Mouse (Mus musculus) neural tube, embryonic 13.5 days (tissue): ENCODE results near the gene Slc4a2. TPM values are rescaled to one million over a fixed set of nuclear protein-coding genes. Genes with fewer than 3 reads are reported as not detected.
"Not testable (repeated sequence)": the region's sequence is repeated elsewhere in the genome, so short reads cannot be mapped to it uniquely, and the experiment has no call there.

ENCODE experiments used
- ATAC-seq: fragments of 200-750 bp; cut with Nextera tagmentation; 2 replicates; pipeline ENCODE4 v1.8.0; 2017; ENCODE audit warnings: low read depth, mild to moderate bottlenecking, moderate TSS enrichment, moderate library complexity
- H3K27ac ChIP-seq: fragments of 300-500 bp; sonication (generic); replicated peaks from 2 replicates; pipeline ENCODE4 v1.5.1; 2015; ENCODE audit warnings: moderate library complexity, mild to moderate bottlenecking, inconsistent platforms
- H3K27me3 ChIP-seq: fragments of 300-500 bp; sonication (generic); 2 replicates; pipeline ENCODE4 v1.6.1; 2015; ENCODE audit warnings: mild to moderate bottlenecking, inconsistent platforms
- H3K36me3 ChIP-seq: fragments of 300-500 bp; sonication (generic); 2 replicates; pipeline ENCODE4 v1.6.1; 2015; ENCODE audit warnings: mild to moderate bottlenecking, inconsistent platforms
- H3K4me1 ChIP-seq: fragments of 300-500 bp; sonication (generic); replicated peaks from 2 replicates; pipeline ENCODE4 v1.6.1; 2015; ENCODE audit warnings: inconsistent platforms
- H3K4me2 ChIP-seq: fragments of 300-500 bp; sonication (generic); 2 replicates; pipeline ENCODE4 v1.6.1; 2015; ENCODE audit warnings: inconsistent platforms, mild to moderate bottlenecking, moderate library complexity
- H3K4me3 ChIP-seq: fragments of 300-500 bp; sonication (generic); 2 replicates; pipeline ENCODE4 v1.5.1; 2015; ENCODE audit warnings: mild to moderate bottlenecking, inconsistent platforms
- H3K9ac ChIP-seq: fragments of 300-500 bp; sonication (generic); 2 replicates; pipeline ENCODE4 v1.6.1; 2015; ENCODE audit warnings: moderate library complexity, mild to moderate bottlenecking, inconsistent platforms
- H3K9me3 ChIP-seq: fragments of 300-500 bp; sonication (generic); 2 replicates; pipeline ENCODE4 v1.6.1; 2016; ENCODE audit warnings: inconsistent platforms
- WGBS: fragments of 180-500 bp; shearing (Covaris S2); methylation state at CpG from one replicate; pipeline ENCODE4 v1.1.7; 2015; 5-methylcytosine and 5-hydroxymethylcytosine counted together
- polyA plus RNA-seq: library from polyadenylated mRNA; unstranded; fragments of >200 nt; fragmentation: Nextera tagmentation; extraction: Ambion mirVana; gene quantifications from 2 replicates; pipeline ENCODE4 v1.2.1, GENCODE M21; 2015

The Slc4a2 gene
- polyA plus RNA-seq, 1 experiment from 2014 or later = 18.5 TPM

DNA sequence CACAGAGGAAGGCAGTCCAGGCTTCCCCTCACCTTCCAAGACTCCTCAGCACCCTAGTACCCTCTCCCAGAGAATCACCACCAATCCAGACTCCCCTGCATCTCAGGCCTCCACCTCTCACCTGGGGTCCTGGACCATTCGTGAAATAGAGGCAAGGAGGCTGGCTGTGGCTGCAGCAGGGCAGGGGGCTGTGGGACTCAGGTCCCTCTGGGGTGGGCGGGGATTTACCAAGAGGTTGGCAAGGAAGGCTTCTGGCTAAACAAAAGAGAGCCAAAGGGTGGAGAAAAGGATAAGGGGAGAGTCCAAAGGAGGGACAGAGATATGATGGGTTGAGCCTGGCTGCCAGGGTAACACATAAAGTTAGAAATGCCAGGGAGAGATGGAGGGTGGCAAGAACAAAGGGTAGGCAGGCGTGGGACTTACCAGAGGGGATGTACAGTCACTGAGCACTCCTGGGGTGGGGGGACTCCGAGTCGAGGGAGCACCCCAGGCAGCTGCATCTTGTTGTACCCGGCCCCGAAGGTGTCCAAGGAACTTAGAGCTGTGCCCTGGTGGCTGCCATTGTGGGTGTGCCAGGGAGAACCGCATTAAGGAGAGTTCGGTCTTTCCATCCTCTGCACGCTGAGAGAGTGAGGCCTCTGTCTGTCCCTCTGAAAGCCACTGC lies 37.6 kb upstream of the Slc4a2 start:
- 81% methylated on average over 10 of the region's 10 CpGs for WGBS
- Histone ChIP-seq H3K9me3 (no peaks in the 10 kb centered on the region), H3K4me1 (peaks cover 42% of the 10 kb centered on the region), H3K27ac (no peak overlapping the region), H3K36me3 (no peaks in the 10 kb centered on the region), H3K4me3 (no peak overlapping the region), H3K9ac (no peak overlapping the region), H3K4me2 (no peak overlapping the region), H3K27me3 (peaks cover 49% of the 10 kb centered on the region)
- no peak for ATAC-seq

DNA sequence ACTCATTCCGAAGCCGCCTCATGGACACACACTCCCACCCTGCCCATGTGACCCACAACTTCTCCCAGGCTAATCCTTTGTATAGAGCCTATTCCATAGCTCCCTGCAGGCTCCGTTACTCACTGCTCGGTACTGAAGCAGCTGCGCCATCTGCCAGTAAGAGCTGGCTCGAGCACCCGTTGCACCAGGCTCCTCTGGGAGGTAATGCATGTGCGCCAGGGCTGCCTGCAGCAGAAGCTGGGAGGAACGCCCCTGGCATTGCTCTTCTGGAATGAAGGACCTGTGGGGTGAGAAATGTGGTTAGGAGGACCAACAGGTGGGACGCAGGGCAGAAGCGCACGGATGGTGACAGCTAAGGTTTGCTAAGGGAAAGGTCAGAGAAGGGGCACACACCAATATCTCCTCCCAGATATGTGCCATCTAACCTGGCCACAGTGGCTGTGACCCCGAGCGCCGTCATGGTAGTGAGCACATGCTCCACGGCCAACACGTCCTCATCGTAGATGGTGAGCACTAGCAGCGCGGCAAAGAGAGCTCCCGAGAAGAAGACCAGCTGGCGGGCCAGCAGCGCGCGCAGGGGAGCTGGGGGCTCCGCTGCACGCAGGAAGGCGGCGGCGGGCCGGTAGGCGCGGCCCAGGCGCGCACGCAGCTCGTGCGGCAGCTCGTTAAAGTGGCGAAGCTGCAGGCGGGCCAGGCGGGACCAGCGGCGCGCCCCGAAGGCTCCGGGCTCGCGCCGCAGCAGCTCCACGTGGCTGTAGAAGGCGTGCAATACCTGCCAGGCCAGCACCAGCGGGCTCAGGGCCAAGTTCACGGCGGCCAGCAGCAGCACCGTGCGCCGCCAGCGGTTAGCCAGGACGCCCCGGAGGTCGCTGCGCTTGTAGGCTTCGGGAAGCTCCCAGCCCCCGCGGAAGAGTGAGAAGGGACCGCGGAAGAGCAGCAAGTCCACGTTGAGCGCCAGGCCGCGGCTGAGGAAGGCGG lies 36.1 kb upstream of the Slc4a2 start:
- peaks cover 40% of the 10 kb centered on the region for H3K4me1 ChIP-seq
- no peaks in the 10 kb centered on the region for H3K36me3 ChIP-seq
- WGBS = under 1% methylated on average over 73 of the region's 73 CpGs
- H3K9ac ChIP-seq = peak overlapping the region; percentile 70
- H3K27ac ChIP-seq = no peak overlapping the region
- peak; percentile 66 for ATAC-seq
- H3K27me3 ChIP-seq = peaks cover 49% of the 10 kb centered on the region
- no peaks in the 10 kb centered on the region for H3K9me3 ChIP-seq
- H3K4me3 ChIP-seq = peak overlapping the region; percentile 48
- H3K4me2 ChIP-seq = peak overlapping the region; percentile 85

DNA sequence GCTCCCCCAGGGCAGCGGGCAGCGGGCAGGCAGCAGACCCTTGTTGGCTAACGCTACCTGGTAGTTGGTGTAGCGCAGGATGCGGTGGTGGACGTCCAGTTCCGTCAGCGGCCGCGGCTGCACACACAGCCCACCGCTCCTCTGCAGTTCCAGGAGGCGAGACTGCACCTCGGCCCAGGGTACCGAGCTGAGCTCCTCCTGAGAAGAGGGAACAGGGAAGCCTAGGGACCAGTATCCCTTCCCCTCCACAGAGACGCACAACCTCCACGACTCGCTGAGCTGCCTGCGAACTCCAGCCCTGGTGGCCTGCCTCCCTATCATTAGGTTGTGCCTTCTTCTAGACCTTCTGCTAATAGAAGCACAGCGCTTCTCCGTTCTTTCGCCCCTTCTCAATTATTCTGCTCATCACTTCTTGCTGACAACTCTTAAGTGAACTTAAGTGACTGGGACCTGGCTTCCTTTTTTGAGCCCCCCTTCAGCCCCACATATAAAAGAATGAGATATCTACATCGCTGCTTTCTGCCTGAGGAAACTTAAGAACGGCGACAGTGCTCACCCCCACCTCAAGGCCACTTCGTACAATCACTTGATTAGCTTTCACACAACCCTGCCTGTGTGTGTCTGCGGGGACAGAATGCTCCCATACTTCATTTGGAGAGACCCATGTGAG lies 35.3 kb upstream of the Slc4a2 start:
- ATAC-seq = no peak
- Histone ChIP-seq H3K27ac (no peak overlapping the region), H3K27me3 (peaks cover 49% of the 10 kb centered on the region)

DNA sequence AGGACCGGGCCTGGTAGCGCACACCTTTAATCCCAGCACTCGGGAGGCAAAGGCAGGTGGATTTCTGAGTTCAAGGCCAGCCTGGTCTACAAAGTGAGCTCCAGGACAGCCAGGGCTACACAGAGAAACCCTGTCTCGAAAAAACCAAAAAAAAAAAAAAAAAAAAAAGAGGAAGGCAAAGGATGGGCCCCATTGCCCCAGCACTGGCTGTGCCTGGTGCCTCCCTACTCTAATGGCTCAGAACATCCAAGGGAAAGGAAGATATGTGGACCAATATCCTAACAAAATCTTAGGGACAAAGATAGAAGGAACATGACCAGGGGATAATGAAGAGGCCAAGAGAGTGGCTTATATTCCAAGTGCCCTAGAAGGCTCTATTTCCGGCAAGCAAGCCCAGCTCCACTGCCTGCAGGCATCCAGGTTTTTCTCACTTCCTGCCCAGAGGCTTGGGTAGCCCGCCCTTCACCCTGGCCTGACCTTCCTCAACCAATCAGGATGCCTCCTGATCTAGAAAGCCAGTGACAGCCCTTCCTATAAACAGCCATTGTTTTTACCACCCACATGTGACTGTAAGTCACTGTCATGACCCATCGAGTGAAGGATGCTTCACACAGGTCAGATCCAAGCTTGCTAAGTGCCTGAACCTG lies 34.5 kb upstream of the Slc4a2 start:
- 44% methylated on average over 7 of the region's 7 CpGs for WGBS
- H3K36me3 ChIP-seq = no peaks in the 10 kb centered on the region
- no peak overlapping the region for H3K27ac ChIP-seq
- no peaks in the 10 kb centered on the region for H3K9me3 ChIP-seq
- peaks cover 33% of the 10 kb centered on the region for H3K4me1 ChIP-seq
- H3K27me3 ChIP-seq = peaks cover 49% of the 10 kb centered on the region
- no peak overlapping the region for H3K9ac ChIP-seq
- H3K4me3 ChIP-seq = no peak overlapping the region
- ATAC-seq = no peak
- H3K4me2 ChIP-seq = no peak overlapping the region

More for the DNA sequence above, 35.3 kb upstream of the Slc4a2 start:
- Histone ChIP-seq H3K9me3 (no peaks in the 10 kb centered on the region), H3K4me2 (peak overlapping the region; percentile 85), H3K4me3 (peak overlapping the region; percentile 48), H3K4me1 (peaks cover 32% of the 10 kb centered on the region), H3K36me3 (no peaks in the 10 kb centered on the region), H3K9ac (peak overlapping the region; percentile 70)
- 21% methylated on average over 26 of the region's 26 CpGs for WGBS

DNA sequence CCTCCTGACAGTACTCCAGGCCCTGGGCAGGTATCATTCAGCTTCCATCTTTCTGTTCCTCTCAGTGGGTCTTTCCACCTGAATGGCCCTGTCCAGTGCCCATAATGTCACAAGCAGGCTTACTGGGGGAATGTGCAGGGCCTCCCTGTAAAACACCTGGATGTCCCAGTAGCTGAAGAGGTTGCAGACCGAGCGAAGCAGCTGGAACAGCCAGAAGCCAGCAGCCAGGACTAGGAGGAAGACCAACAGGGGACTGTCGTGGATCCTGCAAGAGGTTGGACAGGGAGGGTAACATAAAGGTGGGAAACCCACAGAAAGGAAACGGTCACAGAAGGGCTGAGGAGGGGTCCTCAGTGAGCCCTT lies 34.0 kb upstream of the Slc4a2 start:
- no peak overlapping the region for H3K4me2 ChIP-seq
- H3K9ac ChIP-seq = no peak overlapping the region
- H3K4me3 ChIP-seq = no peak overlapping the region
- H3K27ac ChIP-seq = no peak overlapping the region
- WGBS = 81% methylated on average over 4 of the region's 4 CpGs
- H3K27me3 ChIP-seq = peaks cover 49% of the 10 kb centered on the region
- peaks cover 32% of the 10 kb centered on the region for H3K4me1 ChIP-seq
- no peak for ATAC-seq
- H3K9me3 ChIP-seq = no peaks in the 10 kb centered on the region
- H3K36me3 ChIP-seq = no peaks in the 10 kb centered on the region

DNA sequence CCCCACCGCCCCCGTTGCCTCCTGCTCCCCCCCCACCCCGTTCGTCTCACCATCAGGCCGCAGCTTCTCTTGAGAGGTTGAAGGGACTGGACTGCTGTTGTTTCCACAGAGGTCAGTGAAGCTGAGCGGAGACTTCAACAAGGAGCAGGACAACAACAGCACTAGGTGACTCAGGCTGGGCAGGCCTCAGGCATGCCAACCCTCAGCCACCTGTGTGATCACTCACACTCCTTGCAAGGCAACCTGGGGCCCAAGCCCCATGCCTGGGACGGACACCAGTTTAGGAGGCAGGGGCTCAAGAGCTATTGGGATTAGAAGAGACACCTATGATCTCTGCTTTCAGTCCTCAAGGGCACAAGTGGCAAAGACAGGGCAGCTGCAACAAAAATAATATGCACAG lies 31.8 kb upstream of the Slc4a2 start, which contains the start of gene Atg9b:
Gene Atg9b (minus strand): TSS at position 280 of the 400 bp plus-strand sequence.
- 79% methylated on average over 7 of the region's 7 CpGs for WGBS

DNA sequence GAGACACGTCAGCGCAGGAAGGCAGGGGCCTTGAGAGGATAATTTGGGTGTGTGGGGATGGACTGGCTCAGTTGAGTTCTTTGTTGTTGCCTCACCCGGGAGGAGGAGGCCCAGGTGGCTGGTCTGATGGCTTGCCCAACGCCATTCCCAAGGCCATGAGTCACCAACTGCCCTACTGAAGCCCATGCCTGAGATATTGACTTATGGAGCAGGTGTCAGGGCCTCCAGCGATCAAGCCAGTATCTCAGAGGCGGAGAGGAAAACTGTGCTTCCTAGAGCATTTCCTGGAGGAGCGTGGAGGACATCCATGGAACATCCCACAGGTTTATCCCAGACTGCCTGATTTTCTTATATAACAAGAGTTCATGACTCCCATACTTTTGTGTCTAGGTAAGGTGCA lies 30.9 kb upstream of the Slc4a2 start:
- no peak overlapping the region for H3K9ac ChIP-seq
- no peak overlapping the region for H3K27ac ChIP-seq
- H3K4me2 ChIP-seq = no peak overlapping the region
- peaks cover 26% of the 10 kb centered on the region for H3K4me1 ChIP-seq
- no peak overlapping the region for H3K4me3 ChIP-seq
- H3K36me3 ChIP-seq = peaks cover 4% of the 10 kb centered on the region; the same call in 1 of the 2 replicates
- ATAC-seq = no peak
- H3K27me3 ChIP-seq = peaks cover 20% of the 10 kb centered on the region
- 77% methylated on average over 7 of the region's 7 CpGs for WGBS
- no peaks in the 10 kb centered on the region for H3K9me3 ChIP-seq

More for the DNA sequence above, 31.8 kb upstream of the Slc4a2 start, which contains the start of gene Atg9b:
- no peak for ATAC-seq
- peaks cover 29% of the 10 kb centered on the region for H3K27me3 ChIP-seq
- H3K4me2 ChIP-seq = no peak within 1 kb of the TSS
- peaks cover 35% of the 10 kb centered on the region for H3K4me1 ChIP-seq
- H3K9me3 ChIP-seq = no peaks in the 10 kb centered on the region
- H3K9ac ChIP-seq = no peak within 1 kb of the TSS
- no peak within 1 kb of the TSS for H3K27ac ChIP-seq
- no peak within 1 kb of the TSS for H3K4me3 ChIP-seq
- H3K36me3 ChIP-seq = peaks cover 4% of the 10 kb centered on the region; the same call in 1 of the 2 replicates

DNA sequence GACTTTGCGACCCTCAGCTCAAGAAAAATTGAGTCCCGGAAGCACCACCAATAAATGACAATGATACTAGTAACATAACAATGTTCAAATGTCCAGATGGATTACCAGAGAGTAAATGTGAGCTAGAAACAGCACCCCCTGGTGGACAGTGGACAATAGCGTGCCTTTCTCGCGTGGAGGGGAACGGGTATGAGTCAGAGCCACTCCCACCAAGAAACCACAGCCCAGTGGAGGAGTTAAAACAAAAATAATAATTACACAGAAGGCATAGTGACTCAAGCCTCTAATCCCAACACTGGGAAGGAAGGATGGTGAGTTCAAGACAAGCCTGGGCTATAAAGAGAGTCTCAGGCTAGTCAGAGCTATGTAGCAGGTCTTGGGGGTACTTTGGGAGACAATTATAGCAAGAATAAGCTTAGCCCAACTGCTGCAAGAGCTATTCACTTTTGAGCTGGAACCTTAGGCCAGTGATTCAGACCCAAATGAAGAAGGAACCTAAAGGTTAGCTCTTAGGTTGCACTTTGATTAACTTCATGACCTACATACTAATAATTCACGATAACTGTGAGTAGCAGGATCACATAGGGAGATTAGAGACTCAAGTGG lies 30.1 kb upstream of the Slc4a2 start, which contains the start of gene Abcb8:
Gene Abcb8 (plus strand): TSS at position 272 of the 606 bp plus-strand sequence.
- ATAC-seq = no peak
- Histone ChIP-seq H3K36me3 (peaks cover 4% of the 10 kb centered on the region; the same call in 1 of the 2 replicates), H3K27me3 (peaks cover 13% of the 10 kb centered on the region), H3K4me3 (peak within 1 kb of the TSS; percentile 54), H3K27ac (peak within 1 kb of the TSS; percentile 87), H3K9me3 (no peaks in the 10 kb centered on the region), H3K4me1 (peaks cover 19% of the 10 kb centered on the region), H3K9ac (peak within 1 kb of the TSS; percentile 71), H3K4me2 (peak within 1 kb of the TSS; percentile 55)
- 19% methylated on average over 7 of the region's 7 CpGs for WGBS

DNA sequence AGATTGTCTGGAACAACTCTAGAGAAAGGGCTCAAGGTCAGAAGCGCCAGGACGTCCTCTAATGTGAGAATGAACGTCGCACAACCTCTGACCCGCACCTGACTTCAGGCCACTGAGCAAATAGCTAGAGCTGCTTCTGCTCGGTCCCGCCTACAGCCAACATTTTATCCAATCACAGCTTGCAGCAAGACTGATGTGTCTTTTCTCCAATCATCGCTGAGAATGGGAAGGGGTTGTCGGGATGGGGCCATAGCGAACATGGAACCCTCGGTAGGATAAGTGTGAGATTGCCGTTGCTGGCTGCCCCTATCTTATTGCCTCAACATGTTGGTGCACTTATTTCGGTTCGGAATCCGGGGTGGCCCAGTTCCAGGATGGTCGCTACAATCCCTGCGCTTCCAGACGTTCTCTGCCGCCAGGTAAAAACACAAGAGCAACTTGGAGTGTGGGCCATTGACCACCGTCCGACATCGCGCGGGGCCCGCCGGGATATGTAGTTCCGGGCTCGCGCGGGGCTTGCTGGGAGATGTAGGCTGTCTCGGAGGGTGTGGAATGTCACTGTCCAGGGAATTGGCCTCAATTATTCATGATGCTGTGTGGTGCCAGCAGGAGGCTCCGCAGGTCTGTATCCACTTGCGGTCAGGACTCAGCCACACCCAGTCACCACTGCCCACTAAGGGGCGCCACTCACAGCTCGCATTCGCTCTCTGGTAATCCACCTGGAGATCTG lies 29.3 kb upstream of the Slc4a2 start:
- Histone ChIP-seq H3K4me1 (peaks cover 16% of the 10 kb centered on the region; the same call in 1 of the 2 replicates), H3K9me3 (no peaks in the 10 kb centered on the region), H3K4me2 (peak overlapping the region; percentile 55), H3K9ac (peak overlapping the region; percentile 71), H3K4me3 (peak overlapping the region; percentile 54), H3K27me3 (peaks cover 4% of the 10 kb centered on the region), H3K36me3 (peaks cover 4% of the 10 kb centered on the region; the same call in 1 of the 2 replicates), H3K27ac (peak overlapping the region; percentile 87)
- WGBS = 1% methylated on average over 36 of the region's 36 CpGs
- ATAC-seq = peak; percentile 97

DNA sequence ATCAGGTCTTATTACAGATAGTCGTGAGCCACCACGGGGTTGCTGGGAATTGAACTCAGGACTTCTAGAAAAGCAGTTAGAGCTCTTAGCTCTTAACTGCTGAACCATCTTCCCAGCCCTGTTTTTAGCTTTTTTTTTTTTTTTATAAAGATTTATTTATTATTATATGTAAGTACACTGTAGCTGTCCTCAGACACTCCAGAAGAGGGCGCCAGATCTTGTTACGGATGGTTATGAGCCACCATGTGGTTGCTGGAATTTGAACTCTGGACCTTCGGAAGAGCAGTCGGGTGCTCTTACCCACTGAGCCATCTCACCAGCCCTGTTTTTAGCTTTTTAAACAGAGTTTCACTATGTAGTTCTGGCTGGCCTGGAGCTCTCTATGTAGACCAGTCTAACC lies 27.4 kb upstream of the Slc4a2 start:
- H3K4me3 ChIP-seq, ATAC-seq, H3K9me3 ChIP-seq, H3K9ac ChIP-seq, H3K4me2 ChIP-seq, H3K27me3 ChIP-seq, H3K27ac ChIP-seq: not testable (repeated sequence)
- peaks cover 12% of the 10 kb centered on the region; the same call in 1 of the 2 replicates for H3K4me1 ChIP-seq
- peaks cover 20% of the 10 kb centered on the region for H3K36me3 ChIP-seq
- WGBS = 92% methylated on average over 6 of the region's 6 CpGs
